Mouse (Mus musculus): ENCODE results near the gene Raph1. TPM values are rescaled to one million over a fixed set of nuclear protein-coding genes. Genes with fewer than 3 reads are reported as not detected.

Gene Raph1
- total and polyA plus RNA-seq, 2 experiments from 2014 or later: 15.6 to 40.3 TPM

DNA sequence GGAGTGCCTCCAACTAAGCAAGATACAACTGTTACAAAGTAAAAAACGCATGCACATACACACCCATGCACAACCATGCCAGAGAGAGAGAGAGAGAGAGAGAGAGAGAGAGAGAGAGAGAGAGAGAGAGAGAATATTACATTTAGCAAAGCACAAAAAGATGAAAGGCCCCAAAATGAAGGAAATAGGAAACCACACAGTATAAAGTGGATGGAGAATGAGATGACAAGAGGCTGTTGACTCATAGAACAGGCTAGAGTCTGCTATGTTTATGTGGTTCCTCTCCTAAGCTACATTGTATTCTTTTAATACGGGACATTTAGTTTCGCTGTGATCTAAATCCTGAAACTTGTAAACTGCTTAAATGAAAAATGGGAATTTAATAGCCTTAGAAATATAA is 27.6 kb downstream of the Raph1 start:
- Histone ChIP-seq H3K4me2 (ENCODE audit: low read depth, low read length, poor library complexity, severe bottlenecking) (no peak overlapping the region), H3K27ac (ENCODE audit: low read depth, low read length) (no peak overlapping the region), H3K4me1 (ENCODE audit: insufficient read depth, low read length) (no peaks in the 10 kb centered on the region), H3K36me3 (ENCODE audit: insufficient read depth, low read length) (no peaks in the 10 kb centered on the region), H3K27me3 (ENCODE audit: insufficient read depth, low read length) (no peaks in the 10 kb centered on the region), H3K9me3 (ENCODE audit: low read length) (no peaks in the 10 kb centered on the region), H3K9ac (replicated peaks; ENCODE audit: low read length, poor library complexity, severe bottlenecking) (no peak overlapping the region), H3K4me3 (ENCODE audit: low read depth, low read length) (no peak overlapping the region)
- WGBS: 93% methylated on average over 3 of the region's 3 CpGs
- ATAC-seq (ENCODE audit: low FRiP score) (no peak), DNase-seq (ENCODE audit: low spot score) (no peak)
- no peak for TF ChIP-seq CTCF (IDR thresholded peaks at IDR 0.05)

DNA sequence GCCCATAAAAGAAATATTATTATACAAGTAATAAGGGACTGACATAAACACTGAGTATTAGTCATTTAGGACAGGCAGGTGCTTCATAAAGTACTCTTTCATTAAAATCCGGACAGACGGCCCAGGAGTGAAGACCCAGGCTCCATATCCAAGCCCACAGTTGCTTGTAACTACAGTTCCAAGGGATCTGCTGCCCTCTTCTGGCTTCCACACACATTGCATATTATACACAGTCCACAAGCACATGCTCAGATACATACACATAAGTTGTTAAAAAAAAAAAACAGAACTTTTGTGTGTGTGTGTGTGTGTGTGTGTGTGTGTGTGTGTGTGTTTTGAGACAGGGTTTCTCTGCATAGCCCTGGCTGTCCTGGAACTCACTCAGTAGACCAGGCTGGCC is 32.0 kb downstream of the Raph1 start:
- no peaks in the 10 kb centered on the region for H3K27me3 ChIP-seq (ENCODE audit: insufficient read depth, low read length)
- H3K9me3 ChIP-seq (ENCODE audit: low read length): no peaks in the 10 kb centered on the region
- 92% methylated on average over 2 of the region's 2 CpGs for WGBS
- no peaks in the 10 kb centered on the region; the same call in 1 of the 2 replicates for H3K36me3 ChIP-seq (ENCODE audit: insufficient read depth, low read length)
- no peak for DNase-seq (ENCODE audit: low spot score)
- no peak for ATAC-seq (ENCODE audit: low FRiP score)
- H3K27ac ChIP-seq (ENCODE audit: low read depth, low read length): no peak overlapping the region
- H3K4me2 ChIP-seq (ENCODE audit: low read depth, low read length, poor library complexity, severe bottlenecking): no peak overlapping the region
- TF ChIP-seq CTCF (IDR thresholded peaks at IDR 0.05): peak; percentile 57
- no peak overlapping the region for H3K9ac ChIP-seq (replicated peaks; ENCODE audit: low read length, poor library complexity, severe bottlenecking)
- no peaks in the 10 kb centered on the region for H3K4me1 ChIP-seq (ENCODE audit: insufficient read depth, low read length)
- H3K4me3 ChIP-seq (ENCODE audit: low read depth, low read length): no peak overlapping the region

DNA sequence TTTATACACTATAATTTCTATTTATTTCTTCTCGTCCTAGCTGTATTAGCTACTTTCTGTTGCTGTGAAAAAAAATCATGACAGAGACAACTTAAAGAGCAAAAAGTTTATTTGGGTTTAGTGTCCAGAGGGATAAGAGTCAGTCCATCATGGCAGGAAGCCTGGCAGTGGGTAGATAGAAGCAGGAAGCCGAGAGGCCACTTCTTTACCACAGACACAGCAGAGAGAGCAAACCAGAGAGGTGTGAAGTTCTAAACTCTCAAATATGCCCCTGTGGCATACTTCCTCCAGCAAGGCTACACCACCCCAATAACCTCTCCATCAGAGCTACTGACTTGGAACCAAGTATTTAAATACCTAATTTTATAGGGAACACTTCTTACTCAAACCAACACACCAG is 36.3 kb downstream of the Raph1 start:
- WGBS: 86% methylated on average over 2 of the region's 2 CpGs
- Histone ChIP-seq H3K27ac (ENCODE audit: low read depth, low read length) (no peak overlapping the region), H3K4me2 (ENCODE audit: low read depth, low read length, poor library complexity, severe bottlenecking) (no peak overlapping the region), H3K9ac (replicated peaks; ENCODE audit: low read length, poor library complexity, severe bottlenecking) (no peak overlapping the region), H3K27me3 (ENCODE audit: insufficient read depth, low read length) (no peaks in the 10 kb centered on the region), H3K9me3 (ENCODE audit: low read length) (no peaks in the 10 kb centered on the region), H3K4me3 (ENCODE audit: low read depth, low read length) (no peak overlapping the region), H3K36me3 (ENCODE audit: insufficient read depth, low read length) (peaks cover 1% of the 10 kb centered on the region), H3K4me1 (ENCODE audit: insufficient read depth, low read length) (no peaks in the 10 kb centered on the region)
- no peak for TF ChIP-seq CTCF (IDR thresholded peaks at IDR 0.05)
- no peak for ATAC-seq (ENCODE audit: low FRiP score)
- DNase-seq (ENCODE audit: low spot score): no peak

DNA sequence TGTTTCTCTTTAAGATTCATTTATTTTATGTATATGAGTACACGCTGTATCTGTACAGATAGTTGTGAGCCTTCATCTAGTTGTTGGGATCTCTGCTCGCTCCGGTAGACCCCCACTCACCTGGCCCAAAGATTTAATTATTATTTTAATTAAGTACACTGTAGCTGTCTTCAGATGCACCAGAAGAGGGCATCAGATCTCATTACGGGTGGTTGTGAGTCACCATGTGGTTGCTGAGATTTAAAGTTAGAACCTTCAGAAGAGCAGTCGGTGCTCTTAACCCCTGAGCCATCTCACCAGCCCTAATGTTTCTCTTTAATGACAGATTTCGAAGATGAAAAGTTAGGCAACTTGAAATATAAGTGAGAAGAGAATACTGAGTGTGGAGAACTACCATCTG is 36.8 kb downstream of the Raph1 start:
- Histone ChIP-seq H3K4me2 (ENCODE audit: low read depth, low read length, poor library complexity, severe bottlenecking) (no peak overlapping the region), H3K4me1 (ENCODE audit: insufficient read depth, low read length) (no peaks in the 10 kb centered on the region), H3K27me3 (ENCODE audit: insufficient read depth, low read length) (no peaks in the 10 kb centered on the region), H3K36me3 (ENCODE audit: insufficient read depth, low read length) (peaks cover 5% of the 10 kb centered on the region), H3K9ac (replicated peaks; ENCODE audit: low read length, poor library complexity, severe bottlenecking) (no peak overlapping the region), H3K27ac (ENCODE audit: low read depth, low read length) (no peak overlapping the region), H3K9me3 (ENCODE audit: low read length) (no peaks in the 10 kb centered on the region), H3K4me3 (ENCODE audit: low read depth, low read length) (no peak overlapping the region)
- DNase-seq (ENCODE audit: low spot score): no peak
- no peak for ATAC-seq (ENCODE audit: low FRiP score)
- TF ChIP-seq CTCF (IDR thresholded peaks at IDR 0.05): peak; percentile 28
- 93% methylated on average over 6 of the region's 6 CpGs for WGBS

DNA sequence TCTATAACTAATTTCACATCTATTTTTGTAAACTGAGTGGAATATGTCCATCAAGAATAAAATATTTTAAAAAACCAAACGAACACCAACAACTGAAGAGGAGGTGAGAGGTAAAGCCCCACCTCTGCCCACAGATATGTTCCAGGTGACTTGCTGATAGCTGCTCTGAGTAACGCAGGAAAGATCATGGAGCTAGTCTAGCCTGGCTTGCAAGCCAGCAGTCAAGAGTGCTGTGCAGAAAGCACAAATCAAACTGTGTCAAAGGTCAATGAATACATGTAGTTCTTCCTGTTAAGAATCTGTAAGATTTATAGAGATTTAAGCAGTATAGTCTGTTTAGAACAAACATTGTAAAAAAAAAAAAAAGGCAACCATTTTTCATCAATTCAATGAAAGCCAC is 56.3 kb downstream of the Raph1 start:
- Histone ChIP-seq H3K27ac (ENCODE audit: low read depth, low read length) (no peak overlapping the region), H3K36me3 (ENCODE audit: insufficient read depth, low read length) (peaks cover 20% of the 10 kb centered on the region; the same call in 1 of the 2 replicates), H3K9ac (replicated peaks; ENCODE audit: low read length, poor library complexity, severe bottlenecking) (no peak overlapping the region), H3K4me3 (ENCODE audit: low read depth, low read length) (no peak overlapping the region), H3K27me3 (ENCODE audit: insufficient read depth, low read length) (no peaks in the 10 kb centered on the region), H3K9me3 (ENCODE audit: low read length) (no peaks in the 10 kb centered on the region), H3K4me1 (ENCODE audit: insufficient read depth, low read length) (no peaks in the 10 kb centered on the region), H3K4me2 (ENCODE audit: low read depth, low read length, poor library complexity, severe bottlenecking) (no peak overlapping the region)
- TF ChIP-seq CTCF (IDR thresholded peaks at IDR 0.05): no peak
- DNase-seq (ENCODE audit: low spot score): no peak
- WGBS: 86% methylated on average over 2 of the region's 2 CpGs
- ATAC-seq (ENCODE audit: low FRiP score): no peak

DNA sequence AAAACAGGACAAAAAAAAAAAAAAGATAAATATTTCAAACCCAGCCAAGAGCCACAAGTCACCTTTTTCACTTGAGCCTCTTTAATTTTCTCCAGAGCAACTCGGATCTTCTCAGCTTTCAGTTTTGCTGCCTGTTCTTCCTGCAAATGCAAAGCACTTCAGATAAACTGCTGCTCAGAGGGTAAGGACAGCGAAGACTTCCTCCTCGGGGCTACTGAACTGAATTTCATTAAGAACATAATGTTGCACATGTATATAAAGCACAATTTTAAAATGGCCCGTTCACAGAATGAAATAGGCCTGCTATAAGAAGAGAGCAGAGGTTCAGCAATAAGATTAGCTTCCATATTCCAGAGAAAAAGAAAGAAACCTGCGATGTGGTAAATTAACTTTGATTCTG is 63.4 kb downstream of the Raph1 start:
- Histone ChIP-seq H3K27ac (ENCODE audit: low read depth, low read length) (no peak overlapping the region), H3K4me3 (ENCODE audit: low read depth, low read length) (no peak overlapping the region), H3K36me3 (ENCODE audit: insufficient read depth, low read length) (peaks cover 14% of the 10 kb centered on the region; the same call in 1 of the 2 replicates), H3K9me3 (ENCODE audit: low read length) (no peaks in the 10 kb centered on the region), H3K9ac (replicated peaks; ENCODE audit: low read length, poor library complexity, severe bottlenecking) (no peak overlapping the region), H3K4me1 (ENCODE audit: insufficient read depth, low read length) (no peaks in the 10 kb centered on the region), H3K4me2 (ENCODE audit: low read depth, low read length, poor library complexity, severe bottlenecking) (no peak overlapping the region), H3K27me3 (ENCODE audit: insufficient read depth, low read length) (no peaks in the 10 kb centered on the region)
- 65% methylated on average over 5 of the region's 5 CpGs for WGBS
- no peak for TF ChIP-seq CTCF (IDR thresholded peaks at IDR 0.05)
- no peak for DNase-seq (ENCODE audit: low spot score)
- no peak for ATAC-seq (ENCODE audit: low FRiP score)
